In genomic region chr6:93727630-93728178, GRCm38 (mm10) we compare ENCODE assay signal across 13 mouse cellular contexts.
DNase-seq lines count a peak whose midpoint lies in the region; ATAC-seq lines count a peak whose summit lies in the region.
"Had no signal": no experiment of that assay in that cellular context is flagged by ENCODE, and none has a peak within 500 bp of the region (broad histone marks: within the 10 kb centered on the region; RNA-seq: fewer than 3 reads in every experiment).

No protein-coding gene starts in this region.

- DNase-seq in heart, adult 9 months (ENCODE audit: low spot score in 2 of 2) = no peak
- DNase-seq in kidney, postnatal 25 days = peak; percentile 36 to 66
- no peak for DNase-seq in right cerebral cortex, postnatal 10 days (ENCODE audit: low spot score in 2 of 2)
- DNase-seq: adrenal gland, postnatal 10 days; cerebellum, adult 11-12 months; layer of hippocampus, adult 9-11 months had no signal

- peak overlapping the region; percentile 34; the same call in 1 of the 2 replicates for H3K4me2 ChIP-seq in heart, embryonic 16.5 days (ENCODE audit: low read depth, low read length)
- H3K4me2 ChIP-seq in intestine, embryonic 15.5 days (replicated peaks) = peak overlapping the region; percentile 17

- no peaks in the 10 kb centered on the region for H3K27me3 ChIP-seq in heart, embryonic 16.5 days (ENCODE audit: control insufficient read depth, insufficient read depth, low read length)
- H3K27me3 ChIP-seq in intestine, embryonic 15.5 days (replicated peaks) = no peaks in the 10 kb centered on the region

- H3K4me1 ChIP-seq in heart, embryonic 16.5 days (ENCODE audit: control insufficient read depth, insufficient read depth, low read length) = peaks cover 10% of the 10 kb centered on the region
- peaks cover 2% of the 10 kb centered on the region; the same call in 1 of the 2 replicates for H3K4me1 ChIP-seq in intestine, embryonic 15.5 days (replicated peaks)

- no peak for ATAC-seq in heart, embryonic 16.5 days (replicated peaks; ENCODE audit: extremely low read depth, insufficient read depth, low FRiP score)
- ATAC-seq in intestine, embryonic 15.5 days = peak; percentile 61; the same call in 1 of the 2 replicates
- 0 out of 2 replicates have a peak, but pooled peaks have one; percentile 37 for ATAC-seq in megakaryocyte, adult 5-6 weeks (ENCODE audit: poor library complexity, severe bottlenecking)
- ATAC-seq in erythroblast, adult 5-6 weeks (replicated peaks; ENCODE audit: low FRiP score, poor library complexity, severe bottlenecking) = no peak
- no peak for ATAC-seq in activated CD4-positive, CD25-positive, alpha-beta regulatory T cell, adult 4 months

- H3K4me3 ChIP-seq in heart, embryonic 16.5 days (ENCODE audit: low read length) = no peak overlapping the region
- no peak overlapping the region for H3K4me3 ChIP-seq in intestine, embryonic 15.5 days (replicated peaks)
- H3K4me3 ChIP-seq: heart, embryonic 10.5 days; myocyte had no signal

- H3K9ac ChIP-seq in heart, embryonic 16.5 days (ENCODE audit: low read length) = no peak overlapping the region
- H3K9ac ChIP-seq in intestine, embryonic 15.5 days = no peak overlapping the region

- no peaks in the 10 kb centered on the region for H3K9me3 ChIP-seq in heart, embryonic 16.5 days (replicated peaks; ENCODE audit: control insufficient read depth, low read length)
- H3K9me3 ChIP-seq in intestine, embryonic 15.5 days = no peaks in the 10 kb centered on the region
- H3K9me3 ChIP-seq: heart, embryonic 10.5 days had no signal

- 39% methylated on average over 15 of the region's 15 CpGs for WGBS in heart, embryonic 16.5 days
- WGBS in intestine, embryonic 15.5 days = 43% methylated on average over 15 of the region's 15 CpGs

- H3K36me3 ChIP-seq in heart, embryonic 16.5 days (ENCODE audit: control insufficient read depth, insufficient read depth) = no peaks in the 10 kb centered on the region
- H3K36me3 ChIP-seq in intestine, embryonic 15.5 days = no peaks in the 10 kb centered on the region
- H3K36me3 ChIP-seq: heart, embryonic 10.5 days had no signal

- H3K27ac ChIP-seq in heart, embryonic 16.5 days (ENCODE audit: low read length) = peak overlapping the region; percentile 14; the same call in 1 of the 2 replicates
- no peak overlapping the region for H3K27ac ChIP-seq in intestine, embryonic 15.5 days
- H3K27ac ChIP-seq: heart, embryonic 10.5 days had no signal

Comparison
In these comparisons a context has a peak if more than half of its experiments do, and no peak if none do; other contexts are left out.
1. ATAC-seq: peak in intestine, embryonic 15.5 days (single experiment) and megakaryocyte, adult 5-6 weeks (single experiment); none in heart, embryonic 16.5 days (single experiment), erythroblast, adult 5-6 weeks (single experiment) and activated CD4-positive, CD25-positive, alpha-beta regulatory T cell, adult 4 months (single experiment).
2. DNase-seq: peak in kidney, postnatal 25 days (2 of 2); none in heart, adult 9 months (0 of 2) and right cerebral cortex, postnatal 10 days (0 of 2).